Mouse (Mus musculus) midbrain, embryonic 11.5 days (tissue): ENCODE measurements around the gene Map3k5. TPM values are rescaled to one million over a fixed set of nuclear protein-coding genes. Genes with fewer than 3 reads are reported as not detected.

Source experiments
- ATAC-seq: fragments of 200-750 bp; cut with Nextera tagmentation; 2 replicates; pipeline ENCODE4 v1.8.0; 2017; ENCODE audit warnings: moderate TSS enrichment, moderate library complexity; ENCODE audit not compliant: low FRiP score
- DNase-seq: peaks from one replicate; pipeline ENCODE4 v3.0.0; 2015; ENCODE audit warnings: low spot score; ENCODE audit errors: missing footprints
- H3K27ac ChIP-seq: fragments of 300-500 bp; sonication (generic); 2 replicates; pipeline ENCODE4 v1.5.1; 2014; ENCODE audit warnings: low read depth, low read length
- H3K27me3 ChIP-seq: fragments of 300-500 bp; sonication (generic); 2 replicates; pipeline ENCODE4 v1.6.1; 2014; ENCODE audit warnings: mild to moderate bottlenecking, low read length, moderate library complexity, mixed read lengths; ENCODE audit not compliant: control insufficient read depth, insufficient read depth
- H3K36me3 ChIP-seq: fragments of 300-500 bp; sonication (generic); 2 replicates; pipeline ENCODE4 v1.6.1; 2014; ENCODE audit warnings: mild to moderate bottlenecking, low read length, moderate library complexity, mixed read lengths; ENCODE audit not compliant: control insufficient read depth, insufficient read depth
- H3K4me1 ChIP-seq: fragments of 300-500 bp; sonication (generic); 2 replicates; pipeline ENCODE4 v1.6.1; 2014; ENCODE audit warnings: low read length; ENCODE audit not compliant: control insufficient read depth, insufficient read depth
- H3K4me2 ChIP-seq: fragments of 300-500 bp; sonication (generic); 2 replicates; pipeline ENCODE4 v1.6.1; 2014; ENCODE audit warnings: mild to moderate bottlenecking, moderate library complexity
- H3K4me3 ChIP-seq: fragments of 300-500 bp; sonication (generic); 2 replicates; pipeline ENCODE4 v1.5.1; 2014; ENCODE audit warnings: low read depth, low read length
- H3K9ac ChIP-seq: fragments of 300-500 bp; sonication (generic); 2 replicates; pipeline ENCODE4 v1.6.1; 2014; ENCODE audit warnings: low read length
- H3K9me3 ChIP-seq: fragments of 300-500 bp; sonication (generic); 2 replicates; pipeline ENCODE4 v1.6.1; 2016; ENCODE audit warnings: low read length; ENCODE audit not compliant: control insufficient read depth
- WGBS: fragments of 180-500 bp; shearing (Covaris S2); extraction: QIAGEN DNeasy Blood & Tissue Kit; methylation state at CpG from one replicate; pipeline ENCODE4 v1.1.7; 2014; 5-methylcytosine and 5-hydroxymethylcytosine counted together
- polyA plus RNA-seq: library from polyadenylated mRNA; unstranded; fragments of >200 nt; fragmentation: Nextera tagmentation; extraction: Ambion mirVana; gene quantifications from 2 replicates; pipeline ENCODE4 v1.2.1, GENCODE M21; 2014

Gene Map3k5
- polyA plus RNA-seq, 1 experiment from 2014 or later = 0.51 TPM

- Histone ChIP-seq H3K27ac (no peak overlapping the region), H3K4me3 (no peak overlapping the region), H3K27me3 (no peaks in the 10 kb centered on the region), H3K4me1 (no peaks in the 10 kb centered on the region), H3K4me2 (no peak overlapping the region), H3K36me3 (no peaks in the 10 kb centered on the region), H3K9ac (no peak overlapping the region), H3K9me3 (no peaks in the 10 kb centered on the region)
- ATAC-seq (no peak), DNase-seq (peak; percentile 69)
- WGBS = 83% methylated on average over 15 of the region's 15 CpGs
Observed at GRCm38 (mm10) chr10:20135350-20136058, 201.2 kb downstream of the Map3k5 start.

- WGBS = 97% methylated on average over 1 of the region's 1 CpGs
- no peak for ATAC-seq
- Histone ChIP-seq H3K27me3 (no peaks in the 10 kb centered on the region), H3K4me2 (no peak overlapping the region), H3K9me3 (no peaks in the 10 kb centered on the region), H3K4me1 (no peaks in the 10 kb centered on the region), H3K27ac (no peak overlapping the region), H3K4me3 (no peak overlapping the region), H3K9ac (no peak overlapping the region), H3K36me3 (no peaks in the 10 kb centered on the region)
- DNase-seq = peak; percentile 61
Observed at GRCm38 (mm10) chr10:20136505-20136904, 202.2 kb downstream of the Map3k5 start.

- H3K4me1 ChIP-seq = no peaks in the 10 kb centered on the region
- no peaks in the 10 kb centered on the region for H3K27me3 ChIP-seq
- H3K27ac ChIP-seq = no peak overlapping the region
- H3K4me2 ChIP-seq = no peak overlapping the region
- no peak overlapping the region for H3K4me3 ChIP-seq
- H3K9ac ChIP-seq = no peak overlapping the region
- no peaks in the 10 kb centered on the region for H3K9me3 ChIP-seq
- WGBS = 50% methylated on average over 17 of the region's 17 CpGs
- no peaks in the 10 kb centered on the region for H3K36me3 ChIP-seq
- no peak for ATAC-seq
- DNase-seq = peak; percentile 88
Observed at GRCm38 (mm10) chr10:20141376-20141775, 207.1 kb downstream of the Map3k5 start.

- Histone ChIP-seq H3K36me3 (no peaks in the 10 kb centered on the region), H3K27ac (no peak within 1 kb of the TSS), H3K4me3 (peak within 1 kb of the TSS; percentile 71), H3K27me3 (peaks cover 41% of the 10 kb centered on the region), H3K9me3 (no peaks in the 10 kb centered on the region), H3K9ac (peak within 1 kb of the TSS; percentile 65), H3K4me1 (peaks cover 11% of the 10 kb centered on the region), H3K4me2 (peak within 1 kb of the TSS; percentile 90)
- WGBS = 5% methylated on average over 42 of the region's 51 CpGs
- ATAC-seq (no peak; the same call in 1 of the 2 replicates), DNase-seq (peak; percentile 89)
Observed at GRCm38 (mm10) chr10:20148130-20148772, 214.0 kb downstream of the Map3k5 start, which contains the start of gene Map7. Map7 (plus strand) TSS chr10:20148471.

- Histone ChIP-seq H3K4me2 (peak overlapping the region; percentile 90), H3K36me3 (no peaks in the 10 kb centered on the region), H3K9ac (peak overlapping the region; percentile 65), H3K27me3 (peaks cover 41% of the 10 kb centered on the region), H3K27ac (no peak overlapping the region), H3K4me3 (peak overlapping the region; percentile 71), H3K4me1 (peaks cover 11% of the 10 kb centered on the region), H3K9me3 (no peaks in the 10 kb centered on the region)
- DNase-seq (peak; percentile 87), ATAC-seq (peak; percentile 80)
- WGBS = under 1% methylated on average over 52 of the region's 58 CpGs
Observed at GRCm38 (mm10) chr10:20148773-20149120, 214.5 kb downstream of the Map3k5 start.

- no peaks in the 10 kb centered on the region for H3K36me3 ChIP-seq
- peak; percentile 78 for ATAC-seq
- peak overlapping the region; percentile 71 for H3K4me3 ChIP-seq
- peak overlapping the region; percentile 65 for H3K9ac ChIP-seq
- no peaks in the 10 kb centered on the region for H3K9me3 ChIP-seq
- H3K27me3 ChIP-seq = peaks cover 41% of the 10 kb centered on the region
- H3K4me1 ChIP-seq = peaks cover 11% of the 10 kb centered on the region
- peak; percentile 96 for DNase-seq
- no peak overlapping the region for H3K27ac ChIP-seq
- peak overlapping the region; percentile 90 for H3K4me2 ChIP-seq
- WGBS = 1% methylated on average over 62 of the region's 74 CpGs
Observed at GRCm38 (mm10) chr10:20149121-20149834, 215.0 kb downstream of the Map3k5 start.

- no peak for ATAC-seq
- H3K27me3 ChIP-seq = peaks cover 41% of the 10 kb centered on the region
- peak overlapping the region; percentile 65 for H3K9ac ChIP-seq
- WGBS = 3% methylated on average over 13 of the region's 13 CpGs
- H3K36me3 ChIP-seq = no peaks in the 10 kb centered on the region
- peak overlapping the region; percentile 90 for H3K4me2 ChIP-seq
- no peaks in the 10 kb centered on the region for H3K9me3 ChIP-seq
- peak overlapping the region; percentile 71 for H3K4me3 ChIP-seq
- DNase-seq = peak; percentile 92
- no peak overlapping the region for H3K27ac ChIP-seq
- peaks cover 11% of the 10 kb centered on the region for H3K4me1 ChIP-seq
Observed at GRCm38 (mm10) chr10:20149835-20150355, 215.6 kb downstream of the Map3k5 start.

- Histone ChIP-seq H3K9me3 (no peaks in the 10 kb centered on the region), H3K36me3 (no peaks in the 10 kb centered on the region), H3K27ac (no peak overlapping the region), H3K4me2 (no peak overlapping the region), H3K4me3 (no peak overlapping the region), H3K4me1 (peaks cover 11% of the 10 kb centered on the region), H3K9ac (no peak overlapping the region), H3K27me3 (peaks cover 37% of the 10 kb centered on the region)
- peak; percentile 56 for DNase-seq
- no peak for ATAC-seq
- WGBS = 92% methylated on average over 1 of the region's 1 CpGs
Observed at GRCm38 (mm10) chr10:20152131-20152530, 217.9 kb downstream of the Map3k5 start.
